Mouse (Mus musculus) hindbrain, embryonic 10.5 days (tissue): Measurements from ENCODE around the gene B3galnt2. TPM values are rescaled to one million over a fixed set of nuclear protein-coding genes. Genes with fewer than 3 reads are reported as not detected.

ENCODE experiments used
- DNase-seq: peaks from one replicate; pipeline ENCODE4 v3.0.0-alpha.2; 2017; ENCODE audit warnings: low spot score
- H3K27ac ChIP-seq: fragments of 300-500 bp; sonication (generic); 2 replicates; pipeline ENCODE4 v1.5.1; 2016; ENCODE audit warnings: mild to moderate bottlenecking, moderate library complexity
- H3K27me3 ChIP-seq: fragments of 300-500 bp; sonication (generic); 2 replicates; pipeline ENCODE4 v1.6.1; 2016; ENCODE audit warnings: mild to moderate bottlenecking; ENCODE audit not compliant: poor library complexity, insufficient read depth, severe bottlenecking
- H3K36me3 ChIP-seq: fragments of 300-500 bp; sonication (generic); 2 replicates; pipeline ENCODE4 v1.6.1; 2016; ENCODE audit warnings: mild to moderate bottlenecking, moderate library complexity
- H3K4me1 ChIP-seq: fragments of 300-500 bp; sonication (generic); replicated peaks from 2 replicates; pipeline ENCODE4 v1.6.1; 2016; ENCODE audit warnings: mild to moderate bottlenecking
- H3K4me3 ChIP-seq: fragments of 300-500 bp; sonication (generic); 2 replicates; pipeline ENCODE4 v1.5.1; 2016; ENCODE audit warnings: mild to moderate bottlenecking, moderate library complexity
- H3K9me3 ChIP-seq: fragments of 300-500 bp; sonication (generic); 2 replicates; pipeline ENCODE4 v1.6.1; 2016; ENCODE audit warnings: mild to moderate bottlenecking, moderate library complexity
- WGBS: fragments of 180-500 bp; shearing (Covaris S2); methylation state at CpG from one replicate; pipeline ENCODE4 v1.1.7; 2016; 5-methylcytosine and 5-hydroxymethylcytosine counted together
- polyA plus RNA-seq: library from polyadenylated mRNA; unstranded; fragments of >200 nt; fragmentation: Nextera tagmentation; extraction: Ambion mirVana; gene quantifications from 2 replicates; pipeline ENCODE4 v1.2.1, GENCODE M21; 2016

The B3galnt2 gene
- 33.3 and 41.7 TPM in 2 replicates for polyA plus RNA-seq

- Histone ChIP-seq H3K27me3 (no peaks in the 10 kb centered on the region), H3K4me1 (peaks cover 15% of the 10 kb centered on the region), H3K36me3 (peaks cover 14% of the 10 kb centered on the region), H3K9me3 (peaks cover 5% of the 10 kb centered on the region; the same call in 1 of the 2 replicates), H3K4me3 (peak within 1 kb of the TSS; percentile 82), H3K27ac (peak within 1 kb of the TSS; percentile 91)
- DNase-seq, result peak; percentile 98
- under 1% methylated on average over 78 of the region's 78 CpGs for WGBS
Measured at GRCm38 (mm10) chr13:13953874-13954832, at the start of gene B3galnt2. B3galnt2 (plus strand) TSS chr13:13954469.

- Histone ChIP-seq H3K4me1 (no peaks in the 10 kb centered on the region), H3K9me3 (no peaks in the 10 kb centered on the region), H3K36me3 (no peaks in the 10 kb centered on the region), H3K27ac (no peak overlapping the region), H3K27me3 (no peaks in the 10 kb centered on the region), H3K4me3 (no peak overlapping the region)
- WGBS, result 50% methylated on average over 2 of the region's 2 CpGs
- DNase-seq, result no peak
Measured at GRCm38 (mm10) chr13:13911341-13911740, 42.9 kb upstream of the B3galnt2 start.

GRCm38 (mm10) chr13:13919396-13919795 lies 34.9 kb upstream of the B3galnt2 start:
- H3K4me3 ChIP-seq, result no peak overlapping the region
- H3K36me3 ChIP-seq, result no peaks in the 10 kb centered on the region
- no peak overlapping the region for H3K27ac ChIP-seq
- H3K9me3 ChIP-seq, result no peaks in the 10 kb centered on the region
- peaks cover 4% of the 10 kb centered on the region for H3K4me1 ChIP-seq
- 94% methylated on average over 3 of the region's 3 CpGs for whole genome bisulfite sequencing
- no peaks in the 10 kb centered on the region for H3K27me3 ChIP-seq
- DNase-seq, result no peak

GRCm38 (mm10) chr13:13922526-13922925 lies 31.7 kb upstream of the B3galnt2 start:
- no peak for DNase-seq
- Histone ChIP-seq H3K27me3 (no peaks in the 10 kb centered on the region; the same call in 1 of the 2 replicates), H3K4me1 (peaks cover 4% of the 10 kb centered on the region), H3K27ac (no peak overlapping the region), H3K36me3 (no peaks in the 10 kb centered on the region), H3K4me3 (no peak overlapping the region), H3K9me3 (no peaks in the 10 kb centered on the region)

GRCm38 (mm10) chr13:13929982-13930381 lies 24.3 kb upstream of the B3galnt2 start:
- H3K27me3 ChIP-seq, result no peaks in the 10 kb centered on the region; the same call in 1 of the 2 replicates
- no peaks in the 10 kb centered on the region for H3K4me1 ChIP-seq
- DNase-seq, result no peak
- H3K36me3 ChIP-seq, result no peaks in the 10 kb centered on the region
- WGBS, result 82% methylated on average over 2 of the region's 2 CpGs
- no peak overlapping the region for H3K4me3 ChIP-seq
- no peak overlapping the region for H3K27ac ChIP-seq
- H3K9me3 ChIP-seq, result no peaks in the 10 kb centered on the region

GRCm38 (mm10) chr13:13954931-13955330 lies 662 bp downstream of the B3galnt2 start:
- Histone ChIP-seq H3K4me3 (peak overlapping the region; percentile 82), H3K4me1 (peaks cover 15% of the 10 kb centered on the region), H3K27ac (peak overlapping the region; percentile 91), H3K36me3 (peaks cover 20% of the 10 kb centered on the region), H3K27me3 (no peaks in the 10 kb centered on the region), H3K9me3 (peaks cover 5% of the 10 kb centered on the region; the same call in 1 of the 2 replicates)
- DNase-seq, result no peak
- WGBS, result under 1% methylated on average over 29 of the region's 29 CpGs

GRCm38 (mm10) chr13:13956686-13957085 lies 2.4 kb downstream of the B3galnt2 start:
- 92% methylated on average over 4 of the region's 4 CpGs for WGBS
- Histone ChIP-seq H3K36me3 (peaks cover 23% of the 10 kb centered on the region), H3K4me1 (peaks cover 15% of the 10 kb centered on the region), H3K27ac (no peak overlapping the region), H3K9me3 (no peaks in the 10 kb centered on the region), H3K27me3 (no peaks in the 10 kb centered on the region), H3K4me3 (no peak overlapping the region)
- no peak for DNase-seq

GRCm38 (mm10) chr13:13960211-13960610 lies 5.9 kb downstream of the B3galnt2 start:
- peaks cover 34% of the 10 kb centered on the region for H3K36me3 ChIP-seq
- H3K27me3 ChIP-seq, result no peaks in the 10 kb centered on the region
- DNase-seq, result no peak
- no peak overlapping the region for H3K27ac ChIP-seq
- peaks cover 12% of the 10 kb centered on the region for H3K4me1 ChIP-seq
- no peaks in the 10 kb centered on the region for H3K9me3 ChIP-seq
- H3K4me3 ChIP-seq, result no peak overlapping the region
- 90% methylated on average over 4 of the region's 4 CpGs for WGBS

- Histone ChIP-seq H3K27ac (no peak overlapping the region), H3K36me3 (peaks cover 36% of the 10 kb centered on the region), H3K27me3 (no peaks in the 10 kb centered on the region), H3K9me3 (no peaks in the 10 kb centered on the region), H3K4me1 (peaks cover 11% of the 10 kb centered on the region), H3K4me3 (no peak overlapping the region)
- DNase-seq, result no peak
- WGBS, result 92% methylated on average over 4 of the region's 4 CpGs
Measured at GRCm38 (mm10) chr13:13961046-13961445, 6.8 kb downstream of the B3galnt2 start.

- Histone ChIP-seq H3K9me3 (no peaks in the 10 kb centered on the region), H3K27me3 (no peaks in the 10 kb centered on the region), H3K36me3 (peaks cover 38% of the 10 kb centered on the region), H3K27ac (no peak overlapping the region), H3K4me3 (no peak overlapping the region), H3K4me1 (peaks cover 10% of the 10 kb centered on the region)
- DNase-seq, result no peak
- WGBS, result 70% methylated on average over 19 of the region's 19 CpGs
Measured at GRCm38 (mm10) chr13:13965388-13965964, 11.2 kb downstream of the B3galnt2 start.

- Histone ChIP-seq H3K27me3 (no peaks in the 10 kb centered on the region), H3K27ac (no peak overlapping the region), H3K36me3 (peaks cover 37% of the 10 kb centered on the region), H3K4me3 (no peak overlapping the region), H3K9me3 (no peaks in the 10 kb centered on the region), H3K4me1 (peaks cover 10% of the 10 kb centered on the region)
- DNase-seq, result no peak
- WGBS, result 89% methylated on average over 4 of the region's 4 CpGs
Measured at GRCm38 (mm10) chr13:13966172-13966571, 11.9 kb downstream of the B3galnt2 start.

GRCm38 (mm10) chr13:13968629-13969111 lies 14.4 kb downstream of the B3galnt2 start:
- no peaks in the 10 kb centered on the region for H3K9me3 ChIP-seq
- no peak overlapping the region for H3K27ac ChIP-seq
- H3K27me3 ChIP-seq, result no peaks in the 10 kb centered on the region
- no peak for DNase-seq
- WGBS, result 92% methylated on average over 4 of the region's 4 CpGs
- H3K4me3 ChIP-seq, result no peak overlapping the region
- H3K36me3 ChIP-seq, result peaks cover 37% of the 10 kb centered on the region
- peaks cover 10% of the 10 kb centered on the region for H3K4me1 ChIP-seq

- H3K9me3 ChIP-seq, result no peaks in the 10 kb centered on the region
- no peaks in the 10 kb centered on the region for H3K27me3 ChIP-seq
- peaks cover 10% of the 10 kb centered on the region for H3K4me1 ChIP-seq
- peaks cover 30% of the 10 kb centered on the region for H3K36me3 ChIP-seq
- no peak for DNase-seq
- WGBS, result 87% methylated on average over 1 of the region's 1 CpGs
- no peak overlapping the region for H3K27ac ChIP-seq
- no peak overlapping the region for H3K4me3 ChIP-seq
Measured at GRCm38 (mm10) chr13:13969796-13970195, 15.5 kb downstream of the B3galnt2 start.
